Mouse (Mus musculus): ENCODE results near the gene Chrd.

DNA sequence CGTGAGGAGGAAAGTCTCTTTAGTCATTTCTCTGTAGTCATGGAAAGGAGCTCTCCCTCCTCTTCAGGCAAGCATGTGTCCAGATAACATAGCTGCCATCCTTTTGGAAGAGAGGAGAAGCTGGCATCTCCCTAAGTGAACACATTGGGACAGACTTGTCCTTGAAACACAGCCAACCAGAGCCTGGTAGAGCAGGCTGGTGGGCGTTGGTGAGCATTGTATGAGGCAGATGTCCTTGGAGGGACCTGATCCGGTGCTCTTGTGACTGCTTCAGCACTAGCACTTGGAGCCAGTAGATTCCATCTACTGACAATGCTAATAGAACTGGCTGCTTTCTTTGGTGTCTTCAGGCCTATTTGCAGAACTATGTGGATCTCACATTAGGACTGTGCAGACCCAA, 46.9 kb downstream of the Chrd start:
- TF ChIP-seq CTCF (IDR thresholded peaks at IDR 0.05; ENCODE audit: extremely low read depth, insufficient read depth, insufficient read length, insufficient replicate concordance): no peak
- TF ChIP-seq POLR2A (IDR thresholded peaks at IDR 0.05; ENCODE audit: low read depth, low read length): no peak

Measured in spleen, adult 2 months (tissue).